Mouse (Mus musculus): Measurements from ENCODE around the gene Actr3b. TPM values are rescaled to one million over a fixed set of nuclear protein-coding genes. Genes with fewer than 3 reads are reported as not detected.
"Not testable (repeated sequence)": the region's sequence is repeated elsewhere in the genome, so short reads cannot be mapped to it uniquely, and the experiment has no call there.

Actr3b gene
- total and polyA plus RNA-seq, 3 experiments = 1.3 to 4.7 (median 3.9) TPM

DNA sequence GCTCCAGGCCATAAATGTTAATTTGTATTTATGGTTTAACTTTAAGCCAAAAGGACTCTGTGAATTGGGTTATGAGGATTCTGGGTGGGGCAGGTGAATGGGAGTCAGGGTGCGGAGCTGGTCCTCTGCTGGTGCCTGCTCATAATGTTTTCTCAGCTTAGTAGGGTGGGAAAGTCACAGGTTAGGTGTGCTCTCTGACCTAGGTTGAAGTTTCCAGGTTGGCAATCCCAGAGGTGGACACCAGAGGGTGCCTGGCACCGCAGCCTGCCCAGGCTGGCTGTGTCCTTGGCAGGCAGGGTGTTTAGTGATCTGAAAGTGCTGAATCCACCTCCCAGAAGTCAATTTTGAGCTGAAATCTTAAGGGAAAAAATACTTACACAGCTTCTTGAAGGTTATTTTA, 113.2 kb downstream of the Actr3b start:
- dilution Hi-C loops (cut with MboI; ENCODE audit: extremely low pct_ligation_motif_present, extremely low pct_unique_long_range_greater_than_20kb, low sequenced_read_pairs) (no loop called here), in situ Hi-C loops (cut with MboI; ENCODE audit: low pct_ligation_motif_present, low pct_unique_long_range_greater_than_20kb, low sequenced_read_pairs) (no loop called here)
- H3K79me2 ChIP-seq (replicated peaks; ENCODE audit: control insufficient read depth, extremely low read depth, insufficient read depth, poor library complexity, severe bottlenecking) = no peaks in the 10 kb centered on the region
- H3K27ac ChIP-seq (ENCODE audit: insufficient read depth, low read depth) = no peak overlapping the region
- H3K9ac ChIP-seq (ENCODE audit: insufficient read depth, low read depth) = no peak overlapping the region
- H3K4me2 ChIP-seq (ENCODE audit: insufficient read depth, low read depth, poor library complexity, severe bottlenecking) = no peak overlapping the region
- TF ChIP-seq SMC3 (IDR thresholded peaks at IDR 0.05; ENCODE audit: low read depth, low read length) (peak; percentile 18), RAD21 (IDR thresholded peaks at IDR 0.05; ENCODE audit: low read depth, low read length) (peak; percentile 36), USF2 (conservative IDR thresholded peaks at IDR 0.05; ENCODE audit: low read depth, low read length) (no peak), CTCF (conservative IDR thresholded peaks at IDR 0.05 in 1 of 2, IDR thresholded peaks at IDR 0.05 in 1 of 2; ENCODE audit: low read depth in 2 of 2, low read length in 2 of 2) (peak in 1 of 2 experiments; percentile 49; a peak in 2 of 4 replicates), USF1 (IDR thresholded peaks at IDR 0.05; ENCODE audit: low read depth, low read length) (no peak)
- H3K4me1 ChIP-seq (ENCODE audit: control insufficient read depth in 1 of 2, insufficient read depth in 2 of 2) = peaks cover 0 to 13% of the 10 kb centered on the region in 2 experiments; a peak in 2 of 4 replicates
- H3K27me3 ChIP-seq (replicated peaks) = no peaks in the 10 kb centered on the region
- no peak for DNase-seq (ENCODE audit: extremely low read depth)
- H3K9me3 ChIP-seq (replicated peaks; ENCODE audit: low read length) = no peaks in the 10 kb centered on the region
- H3K4me3 ChIP-seq (replicated peaks in 1 of 3; ENCODE audit: low read depth in 2 of 3, low read length in 2 of 3, poor library complexity in 1 of 3) = no peak overlapping the region
- H3K36me3 ChIP-seq (replicated peaks in 1 of 2; ENCODE audit: control insufficient read depth in 1 of 2, insufficient read depth in 1 of 2, low read length in 1 of 2) = no peaks in the 10 kb centered on the region

GRCm38 (mm10) chr5:25875927-25876326, 116.1 kb downstream of the Actr3b start:
- H3K27me3 ChIP-seq (replicated peaks); in situ Hi-C loops (cut with MboI; ENCODE audit: low pct_ligation_motif_present, low pct_unique_long_range_greater_than_20kb, low sequenced_read_pairs); H3K36me3 ChIP-seq (replicated peaks in 1 of 2; ENCODE audit: control insufficient read depth in 1 of 2, insufficient read depth in 1 of 2, low read length in 1 of 2); H3K4me2 ChIP-seq (ENCODE audit: insufficient read depth, low read depth, poor library complexity, severe bottlenecking); H3K9ac ChIP-seq (ENCODE audit: insufficient read depth, low read depth); H3K4me1 ChIP-seq (ENCODE audit: control insufficient read depth in 1 of 2, insufficient read depth in 2 of 2); dilution Hi-C loops (cut with MboI; ENCODE audit: extremely low pct_ligation_motif_present, extremely low pct_unique_long_range_greater_than_20kb, low sequenced_read_pairs); H3K27ac ChIP-seq (ENCODE audit: insufficient read depth, low read depth); H3K4me3 ChIP-seq (replicated peaks in 1 of 3; ENCODE audit: low read depth in 2 of 3, low read length in 2 of 3, poor library complexity in 1 of 3); H3K79me2 ChIP-seq (replicated peaks; ENCODE audit: control insufficient read depth, extremely low read depth, insufficient read depth, poor library complexity, severe bottlenecking); H3K9me3 ChIP-seq (replicated peaks; ENCODE audit: low read length): not testable (repeated sequence)
- peak; percentile 31 for DNase-seq (ENCODE audit: extremely low read depth)
- TF ChIP-seq HCFC1 (IDR thresholded peaks at IDR 0.05; ENCODE audit: low read depth, low read length) = peak; percentile 82

- Histone ChIP-seq H3K4me1 (ENCODE audit: control insufficient read depth in 1 of 2, insufficient read depth in 2 of 2) (peaks cover 0 to 7% of the 10 kb centered on the region in 2 experiments; a peak in 1 of 4 replicates), H3K36me3 (replicated peaks in 1 of 2; ENCODE audit: control insufficient read depth in 1 of 2, insufficient read depth in 1 of 2, low read length in 1 of 2) (no peaks in the 10 kb centered on the region), H3K27me3 (replicated peaks) (no peaks in the 10 kb centered on the region), H3K79me2 (replicated peaks; ENCODE audit: control insufficient read depth, extremely low read depth, insufficient read depth, poor library complexity, severe bottlenecking) (no peaks in the 10 kb centered on the region), H3K4me2 (ENCODE audit: insufficient read depth, low read depth, poor library complexity, severe bottlenecking) (no peak overlapping the region), H3K27ac (ENCODE audit: insufficient read depth, low read depth) (no peak overlapping the region), H3K4me3 (replicated peaks in 1 of 3; ENCODE audit: low read depth in 2 of 3, low read length in 2 of 3, poor library complexity in 1 of 3) (no peak overlapping the region), H3K9me3 (replicated peaks; ENCODE audit: low read length) (no peaks in the 10 kb centered on the region), H3K9ac (ENCODE audit: insufficient read depth, low read depth) (no peak overlapping the region)
- dilution Hi-C loops (cut with MboI; ENCODE audit: extremely low pct_ligation_motif_present, extremely low pct_unique_long_range_greater_than_20kb, low sequenced_read_pairs) (no loop called here), in situ Hi-C loops (cut with MboI; ENCODE audit: low pct_ligation_motif_present, low pct_unique_long_range_greater_than_20kb, low sequenced_read_pairs) (no loop called here)
- DNase-seq (ENCODE audit: extremely low read depth) = no peak
- no peak for TF ChIP-seq EP300 (IDR thresholded peaks at IDR 0.05; ENCODE audit: low read length)
- TF ChIP-seq MAX (IDR thresholded peaks at IDR 0.05; ENCODE audit: low read length) = no peak
These were observed 117.5 kb downstream of the Actr3b start for GRCm38 (mm10) chr5:25877281-25877680.
